Comparison of ENCODE assay signal across 36 mouse cellular contexts in genomic region chr1:127437091-127437490, GRCm38 (mm10).
DNase-seq lines count a peak whose midpoint lies in the region; ATAC-seq and TF ChIP-seq lines count a peak whose summit lies in the region.
"Had no signal": no experiment of that assay in that cellular context is flagged by ENCODE, and none has a peak within 500 bp of the region (broad histone marks: within the 10 kb centered on the region; RNA-seq: fewer than 3 reads in every experiment).

No protein-coding gene starts in this region.

- DNase-seq in embryonic facial prominence, embryonic 14.5 days (ENCODE audit: low spot score) = peak; percentile 42
- no peak for DNase-seq in embryonic facial prominence, embryonic 10.5 days (ENCODE audit: low spot score)
- peak; percentile 48 for DNase-seq in lung, embryonic 14.5 days
- no peak for DNase-seq in lung, postnatal 4 days
- DNase-seq in lung, postnatal 10 days = peak; percentile 15
- no peak for DNase-seq in heart, embryonic 10.5 days (ENCODE audit: low spot score)
- DNase-seq: adrenal gland, postnatal 10 days; cerebellum, adult 11 months; cerebellum, adult 9-10 months; cerebellum, postnatal 36 days; embryo, embryonic 11 days; gastrocnemius, postnatal 36 days; heart, adult 2 months; heart, postnatal 10 days; kidney, adult 2 months; kidney, postnatal 36 days; layer of hippocampus, postnatal 36 days; left cerebral cortex, postnatal 4 days; right cerebral cortex, postnatal 4 days; thymus, adult 2 months; thymus, postnatal 36 days had no signal

- H3K27me3 ChIP-seq in embryonic facial prominence, embryonic 14.5 days (replicated peaks; ENCODE audit: control insufficient read depth, insufficient read depth, low read length) = no peaks in the 10 kb centered on the region
- no peaks in the 10 kb centered on the region for H3K27me3 ChIP-seq in embryonic facial prominence, embryonic 10.5 days (replicated peaks; ENCODE audit: low read depth, poor library complexity, severe bottlenecking)
- H3K27me3 ChIP-seq in lung, embryonic 14.5 days (ENCODE audit: insufficient read depth, low read length) = no peaks in the 10 kb centered on the region
- no peaks in the 10 kb centered on the region for H3K27me3 ChIP-seq in heart, embryonic 10.5 days (ENCODE audit: insufficient read depth, poor library complexity, severe bottlenecking)
- H3K27me3 ChIP-seq: CH12.LX; forebrain, embryonic 12.5 days; heart, embryonic 13.5 days; hindbrain, embryonic 15.5 days; liver, embryonic 15.5 days; neural tube, embryonic 13.5 days had no signal

- no peak overlapping the region for H3K4me2 ChIP-seq in embryonic facial prominence, embryonic 14.5 days (ENCODE audit: low read depth, low read length)
- H3K4me2 ChIP-seq in lung, embryonic 14.5 days = no peak overlapping the region
- H3K4me2 ChIP-seq: embryonic facial prominence, embryonic 13.5 days; forebrain, embryonic 12.5 days; heart, embryonic 13.5 days; hindbrain, embryonic 15.5 days; liver, embryonic 15.5 days; neural tube, embryonic 13.5 days had no signal

- WGBS in embryonic facial prominence, embryonic 14.5 days = 42% methylated on average over 6 of the region's 6 CpGs
- 83% methylated on average over 6 of the region's 6 CpGs for WGBS in embryonic facial prominence, embryonic 10.5 days
- 45% methylated on average over 6 of the region's 6 CpGs for WGBS in lung, embryonic 14.5 days
- 72% methylated on average over 6 of the region's 6 CpGs for WGBS in heart, embryonic 10.5 days

- H3K9ac ChIP-seq in embryonic facial prominence, embryonic 14.5 days (ENCODE audit: low read depth, low read length) = no peak overlapping the region
- no peak overlapping the region for H3K9ac ChIP-seq in lung, embryonic 14.5 days
- H3K9ac ChIP-seq: embryonic facial prominence, embryonic 13.5 days; forebrain, embryonic 12.5 days; heart, embryonic 13.5 days; hindbrain, embryonic 15.5 days; liver, embryonic 15.5 days; neural tube, embryonic 13.5 days had no signal

- no peak for TF ChIP-seq CTCF in lung, embryonic 14.5 days (IDR thresholded peaks at IDR 0.05; ENCODE audit: low read depth)

- no peak overlapping the region for H3K4me3 ChIP-seq in embryonic facial prominence, embryonic 14.5 days (ENCODE audit: low read depth, low read length)
- no peak overlapping the region for H3K4me3 ChIP-seq in embryonic facial prominence, embryonic 10.5 days
- no peak overlapping the region for H3K4me3 ChIP-seq in lung, embryonic 14.5 days (ENCODE audit: low read depth, low read length)
- no peak overlapping the region for H3K4me3 ChIP-seq in heart, embryonic 10.5 days
- H3K4me3 ChIP-seq: embryonic facial prominence, embryonic 13.5 days; erythroblast, embryonic 14.5 days; forebrain, embryonic 12.5 days; heart, adult 2 months; heart, embryonic 13.5 days; hindbrain, embryonic 15.5 days; liver, embryonic 15.5 days; midbrain, embryonic 10.5 days; myocyte; neural tube, embryonic 13.5 days had no signal

- ATAC-seq in embryonic facial prominence, embryonic 14.5 days (ENCODE audit: low read depth) = no peak; the same call in 1 of the 2 replicates
- ATAC-seq in lung, embryonic 14.5 days (ENCODE audit: insufficient read depth) = no peak
- ATAC-seq in cerebellum, adult (ENCODE audit: insufficient number of reproducible peaks, low FRiP score, low TSS enrichment) = no peak
- no peak for ATAC-seq in megakaryocyte, adult 5-6 weeks (ENCODE audit: poor library complexity, severe bottlenecking)
- ATAC-seq: inflammation-experienced regulatory T-cells, adult 6 months; midbrain, embryonic 16.5 days had no signal

- H3K4me1 ChIP-seq in embryonic facial prominence, embryonic 14.5 days (ENCODE audit: control insufficient read depth, insufficient read depth, low read length) = peaks cover 24% of the 10 kb centered on the region
- H3K4me1 ChIP-seq in embryonic facial prominence, embryonic 10.5 days = peaks cover 40% of the 10 kb centered on the region
- H3K4me1 ChIP-seq in lung, embryonic 14.5 days (ENCODE audit: insufficient read depth) = no peaks in the 10 kb centered on the region
- peaks cover 36% of the 10 kb centered on the region for H3K4me1 ChIP-seq in heart, embryonic 10.5 days
- H3K4me1 ChIP-seq: liver, embryonic 15.5 days had no signal

- no peaks in the 10 kb centered on the region for H3K36me3 ChIP-seq in embryonic facial prominence, embryonic 14.5 days (ENCODE audit: control insufficient read depth, insufficient read depth, low read length)
- H3K36me3 ChIP-seq in embryonic facial prominence, embryonic 10.5 days (replicated peaks) = no peaks in the 10 kb centered on the region
- H3K36me3 ChIP-seq in lung, embryonic 14.5 days (ENCODE audit: insufficient read depth) = no peaks in the 10 kb centered on the region
- no peaks in the 10 kb centered on the region for H3K36me3 ChIP-seq in heart, embryonic 10.5 days
- H3K36me3 ChIP-seq: forebrain, embryonic 12.5 days; G1E; heart, embryonic 13.5 days; hindbrain, embryonic 15.5 days; liver, embryonic 15.5 days; midbrain, embryonic 10.5 days; neural tube, embryonic 13.5 days had no signal

- no peak overlapping the region for H3K27ac ChIP-seq in embryonic facial prominence, embryonic 14.5 days (replicated peaks; ENCODE audit: low read depth, low read length)
- H3K27ac ChIP-seq in embryonic facial prominence, embryonic 10.5 days (replicated peaks) = no peak overlapping the region
- no peak overlapping the region for H3K27ac ChIP-seq in lung, embryonic 14.5 days (ENCODE audit: low read depth)
- H3K27ac ChIP-seq in heart, embryonic 10.5 days = no peak overlapping the region
- H3K27ac ChIP-seq: embryonic facial prominence, embryonic 13.5 days; heart, adult 2 months; heart, embryonic 13.5 days; hindbrain, embryonic 15.5 days; liver, embryonic 15.5 days; midbrain, embryonic 10.5 days; neural tube, embryonic 13.5 days had no signal

- H3K9me3 ChIP-seq in embryonic facial prominence, embryonic 14.5 days (ENCODE audit: control insufficient read depth, low read length) = no peaks in the 10 kb centered on the region
- H3K9me3 ChIP-seq in embryonic facial prominence, embryonic 10.5 days = no peaks in the 10 kb centered on the region
- H3K9me3 ChIP-seq in lung, embryonic 14.5 days (ENCODE audit: low read depth, low read length) = no peaks in the 10 kb centered on the region
- H3K9me3 ChIP-seq in heart, embryonic 10.5 days = no peaks in the 10 kb centered on the region
- H3K9me3 ChIP-seq: embryonic facial prominence, embryonic 13.5 days; forebrain, embryonic 12.5 days; heart, embryonic 13.5 days; hindbrain, embryonic 15.5 days; liver, embryonic 15.5 days; midbrain, embryonic 10.5 days; neural tube, embryonic 13.5 days had no signal

Comparison
In these comparisons a context has a peak if more than half of its experiments do, and no peak if none do; other contexts are left out.
1. DNase-seq: peak in embryonic facial prominence, embryonic 14.5 days (single experiment), lung, embryonic 14.5 days (single experiment) and lung, postnatal 10 days (single experiment); none in embryonic facial prominence, embryonic 10.5 days (single experiment), lung, postnatal 4 days (0 of 2) and heart, embryonic 10.5 days (single experiment).